Mouse (Mus musculus): ENCODE data around the gene Rtkn2. TPM values are rescaled to one million over a fixed set of nuclear protein-coding genes. Genes with fewer than 3 reads are reported as not detected.

Gene Rtkn2
- polyA plus RNA-seq, 1 experiment = 0.14 TPM

- Histone ChIP-seq H3K27me3 (ENCODE audit: control insufficient read depth, insufficient read depth, low read length) (no peaks in the 10 kb centered on the region), H3K27ac (ENCODE audit: control insufficient read depth, insufficient read depth, low read depth, low read length) (no peak overlapping the region), H3K4me3 (ENCODE audit: control insufficient read depth, low read depth, low read length) (no peak overlapping the region), H3K36me3 (ENCODE audit: control insufficient read depth, insufficient read depth, low read length) (no peaks in the 10 kb centered on the region), H3K4me1 (ENCODE audit: control insufficient read depth, insufficient read depth, low read length) (no peaks in the 10 kb centered on the region)
- TF ChIP-seq CTCF (IDR thresholded peaks at IDR 0.05; ENCODE audit: control insufficient read depth, insufficient read depth, insufficient replicate concordance, low read depth, low read length) (no peak), POLR2A (IDR thresholded peaks at IDR 0.05; ENCODE audit: control insufficient read depth, low read depth, low read length) (no peak)
These were observed 81.9 kb downstream of the Rtkn2 start for GRCm38 (mm10) chr10:68061249-68061615.

GRCm38 (mm10) chr10:68063806-68064545 is 84.6 kb downstream of the Rtkn2 start:
- no peaks in the 10 kb centered on the region for H3K36me3 ChIP-seq (ENCODE audit: control insufficient read depth, insufficient read depth, low read length)
- TF ChIP-seq CTCF (IDR thresholded peaks at IDR 0.05; ENCODE audit: control insufficient read depth, insufficient read depth, insufficient replicate concordance, low read depth, low read length) (no peak), POLR2A (IDR thresholded peaks at IDR 0.05; ENCODE audit: control insufficient read depth, low read depth, low read length) (no peak)
- H3K27me3 ChIP-seq (ENCODE audit: control insufficient read depth, insufficient read depth, low read length) = no peaks in the 10 kb centered on the region
- H3K4me3 ChIP-seq (ENCODE audit: control insufficient read depth, low read depth, low read length) = no peak overlapping the region
- no peaks in the 10 kb centered on the region for H3K4me1 ChIP-seq (ENCODE audit: control insufficient read depth, insufficient read depth, low read length)
- no peak overlapping the region for H3K27ac ChIP-seq (ENCODE audit: control insufficient read depth, insufficient read depth, low read depth, low read length)

DNA sequence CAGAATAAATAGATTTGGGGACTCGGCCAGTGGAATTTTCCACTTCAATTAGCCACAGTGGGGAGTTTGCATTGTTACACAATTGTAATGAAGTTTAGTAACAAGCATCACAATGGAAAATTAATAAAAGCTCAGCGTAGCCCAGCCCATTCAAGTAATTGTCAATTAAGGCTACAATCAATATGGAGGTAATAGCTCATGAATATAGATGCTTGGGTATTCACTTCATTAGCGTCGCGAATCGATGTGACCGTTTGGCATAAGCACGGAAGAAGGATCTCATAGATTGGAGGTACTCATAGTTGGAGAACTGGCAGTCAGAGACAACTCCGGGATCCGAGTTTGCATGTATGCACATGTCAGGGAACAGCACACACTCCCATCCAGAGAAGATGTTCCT is 85.2 kb downstream of the Rtkn2 start:
- no peak for TF ChIP-seq POLR2A (IDR thresholded peaks at IDR 0.05; ENCODE audit: control insufficient read depth, low read depth, low read length)
- no peak for TF ChIP-seq CTCF (IDR thresholded peaks at IDR 0.05; ENCODE audit: control insufficient read depth, insufficient read depth, insufficient replicate concordance, low read depth, low read length)
- Histone ChIP-seq H3K27ac (ENCODE audit: control insufficient read depth, insufficient read depth, low read depth, low read length) (no peak overlapping the region), H3K4me1 (ENCODE audit: control insufficient read depth, insufficient read depth, low read length) (no peaks in the 10 kb centered on the region), H3K27me3 (ENCODE audit: control insufficient read depth, insufficient read depth, low read length) (no peaks in the 10 kb centered on the region), H3K4me3 (ENCODE audit: control insufficient read depth, low read depth, low read length) (no peak overlapping the region), H3K36me3 (ENCODE audit: control insufficient read depth, insufficient read depth, low read length) (no peaks in the 10 kb centered on the region)

DNA sequence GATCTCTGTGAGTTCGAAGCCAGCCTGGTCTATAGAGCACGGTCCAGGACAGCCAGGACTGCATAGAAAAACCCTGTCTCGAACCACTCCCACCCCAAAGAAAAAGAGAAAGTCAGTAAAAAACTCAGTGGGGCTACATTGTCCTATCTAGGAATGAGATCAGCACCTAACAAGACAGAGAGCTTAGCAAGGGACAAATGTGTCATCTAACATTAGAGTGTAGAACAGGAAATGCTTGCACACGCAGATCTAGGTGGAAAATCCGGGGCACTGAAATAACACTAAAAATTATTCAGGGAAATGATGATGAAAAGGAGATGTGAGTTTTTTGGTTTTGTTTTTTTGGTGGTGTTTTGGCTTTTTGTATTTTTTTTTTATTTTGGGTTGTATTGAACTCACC is 86.8 kb downstream of the Rtkn2 start:
- Histone ChIP-seq H3K27me3 (ENCODE audit: control insufficient read depth, insufficient read depth, low read length) (no peaks in the 10 kb centered on the region), H3K27ac (ENCODE audit: control insufficient read depth, insufficient read depth, low read depth, low read length) (no peak overlapping the region), H3K4me3 (ENCODE audit: control insufficient read depth, low read depth, low read length) (no peak overlapping the region), H3K36me3 (ENCODE audit: control insufficient read depth, insufficient read depth, low read length) (no peaks in the 10 kb centered on the region), H3K4me1 (ENCODE audit: control insufficient read depth, insufficient read depth, low read length) (no peaks in the 10 kb centered on the region)
- TF ChIP-seq POLR2A (IDR thresholded peaks at IDR 0.05; ENCODE audit: control insufficient read depth, low read depth, low read length) (no peak), CTCF (IDR thresholded peaks at IDR 0.05; ENCODE audit: control insufficient read depth, insufficient read depth, insufficient replicate concordance, low read depth, low read length) (no peak)

DNA sequence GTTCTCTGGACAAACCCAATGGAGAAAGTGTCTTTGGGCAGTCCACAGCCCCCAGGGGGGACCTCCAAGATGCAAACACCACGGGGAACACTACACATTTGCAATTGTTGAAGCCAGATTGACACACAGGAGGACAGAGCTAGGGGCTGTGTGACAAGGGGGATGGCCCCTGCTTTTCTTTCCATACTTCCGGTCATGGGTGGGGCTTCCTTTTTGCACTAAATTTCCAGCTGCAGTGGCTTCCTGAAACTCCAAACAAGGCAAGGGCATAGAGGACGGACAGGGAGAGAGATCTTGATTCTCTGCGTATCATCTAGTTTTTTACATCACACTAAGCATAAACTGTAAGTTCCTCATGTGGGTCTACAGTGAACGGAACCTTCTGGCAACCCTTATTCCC is 88.6 kb downstream of the Rtkn2 start:
- no peaks in the 10 kb centered on the region for H3K4me1 ChIP-seq (ENCODE audit: control insufficient read depth, insufficient read depth, low read length)
- TF ChIP-seq POLR2A (IDR thresholded peaks at IDR 0.05; ENCODE audit: control insufficient read depth, low read depth, low read length) (no peak), CTCF (IDR thresholded peaks at IDR 0.05; ENCODE audit: control insufficient read depth, insufficient read depth, insufficient replicate concordance, low read depth, low read length) (no peak)

GRCm38 (mm10) chr10:68068426-68068825 is 89.1 kb downstream of the Rtkn2 start:
- TF ChIP-seq POLR2A (IDR thresholded peaks at IDR 0.05; ENCODE audit: control insufficient read depth, low read depth, low read length) = no peak
- TF ChIP-seq CTCF (IDR thresholded peaks at IDR 0.05; ENCODE audit: control insufficient read depth, insufficient read depth, insufficient replicate concordance, low read depth, low read length) = no peak
- Histone ChIP-seq H3K4me3 (ENCODE audit: control insufficient read depth, low read depth, low read length) (no peak overlapping the region), H3K36me3 (ENCODE audit: control insufficient read depth, insufficient read depth, low read length) (no peaks in the 10 kb centered on the region), H3K27me3 (ENCODE audit: control insufficient read depth, insufficient read depth, low read length) (no peaks in the 10 kb centered on the region), H3K4me1 (ENCODE audit: control insufficient read depth, insufficient read depth, low read length) (no peaks in the 10 kb centered on the region), H3K27ac (ENCODE audit: control insufficient read depth, insufficient read depth, low read depth, low read length) (no peak overlapping the region)

More for the DNA sequence above, 88.6 kb downstream of the Rtkn2 start:
- Histone ChIP-seq H3K4me3 (ENCODE audit: control insufficient read depth, low read depth, low read length) (no peak overlapping the region), H3K27me3 (ENCODE audit: control insufficient read depth, insufficient read depth, low read length) (no peaks in the 10 kb centered on the region), H3K27ac (ENCODE audit: control insufficient read depth, insufficient read depth, low read depth, low read length) (no peak overlapping the region), H3K36me3 (ENCODE audit: control insufficient read depth, insufficient read depth, low read length) (no peaks in the 10 kb centered on the region)

DNA sequence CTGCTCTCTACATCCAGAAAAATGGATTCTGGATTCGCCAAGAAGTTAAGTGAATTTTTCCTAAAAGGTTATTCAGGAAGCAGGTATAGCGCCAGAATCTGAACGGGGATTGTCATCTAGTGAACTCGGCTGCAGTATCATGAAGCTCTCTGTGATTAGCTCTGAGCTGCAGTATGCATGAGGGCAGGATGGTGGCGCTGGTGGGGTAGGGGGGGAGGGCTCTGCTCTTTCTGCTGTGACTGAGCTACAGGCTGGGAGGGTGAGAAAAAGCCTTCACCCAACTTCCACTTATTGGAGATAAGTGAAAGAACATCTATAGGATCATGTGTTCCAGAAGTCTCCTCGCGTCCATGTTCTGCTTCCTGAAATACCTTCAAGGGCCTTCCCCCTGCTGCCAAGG is 91.7 kb downstream of the Rtkn2 start:
- Histone ChIP-seq H3K36me3 (ENCODE audit: control insufficient read depth, insufficient read depth, low read length) (no peaks in the 10 kb centered on the region), H3K27ac (ENCODE audit: control insufficient read depth, insufficient read depth, low read depth, low read length) (no peak overlapping the region), H3K4me3 (ENCODE audit: control insufficient read depth, low read depth, low read length) (no peak overlapping the region), H3K4me1 (ENCODE audit: control insufficient read depth, insufficient read depth, low read length) (no peaks in the 10 kb centered on the region), H3K27me3 (ENCODE audit: control insufficient read depth, insufficient read depth, low read length) (no peaks in the 10 kb centered on the region)
- TF ChIP-seq POLR2A (IDR thresholded peaks at IDR 0.05; ENCODE audit: control insufficient read depth, low read depth, low read length) = no peak
- TF ChIP-seq CTCF (IDR thresholded peaks at IDR 0.05; ENCODE audit: control insufficient read depth, insufficient read depth, insufficient replicate concordance, low read depth, low read length) = no peak

All from testis, adult 2 months (tissue).